Mouse (Mus musculus): ENCODE data around the gene Clca4b. TPM values are rescaled to one million over a fixed set of nuclear protein-coding genes. Genes with fewer than 3 reads are reported as not detected.

Gene Clca4b
- total RNA-seq, 2 experiments from 2014 or later, result not detected

Other genes starting within 250 kb of the Clca4b start
- gene Sh3glb1, start 212.2 kb downstream of the Clca4b start, total RNA-seq (2021), result 100 to 1,000 TPM; 107 to 113 TPM
- under 1 TPM; 0.67 to 0.88 TPM for gene Clca3a1, start 171.6 kb downstream of the Clca4b start, total RNA-seq (2021)
- under 1 TPM; 0.63 to 0.69 TPM for gene Clca3a2, start 113.0 kb downstream of the Clca4b start, total RNA-seq (2021)
- gene Clca3b, start 83.2 kb downstream of the Clca4b start, total RNA-seq (2021), result not detected
- under 1 TPM in 1 of 2 experiments, not detected in 1; 0.14 TPM for gene Clca4a, start 42.5 kb upstream of the Clca4b start, total RNA-seq (2021)
- gene Clca1, start 100.2 kb upstream of the Clca4b start, total RNA-seq (2021), result not detected
- gene Clca2, start 166.9 kb upstream of the Clca4b start, total RNA-seq (2021), result under 1 TPM in 1 of 2 experiments, not detected in 1; 0.09 TPM
- 10 to 100 TPM; 16.6 to 19.0 TPM for gene Odf2l, start 186.1 kb upstream of the Clca4b start, total RNA-seq (2021)